Mouse (Mus musculus): ENCODE data around the gene Asic2.
A peak's percentile ranks its signal among the peaks of the same experiment; 100 is the strongest.

- TF ChIP-seq CTCF (IDR thresholded peaks at IDR 0.05 in 2 of 3, conservative IDR thresholded peaks at IDR 0.05 in 1 of 3; ENCODE audit: control insufficient read depth in 1 of 3, insufficient read depth in 1 of 3, low read depth in 2 of 3, low read length in 3 of 3, poor library complexity in 1 of 3, severe bottlenecking in 1 of 3) (peak; percentile 29 to 50 (median 40); a peak in 5 of 6 replicates), MXI1 (IDR thresholded peaks at IDR 0.05; ENCODE audit: low read depth, low read length) (no peak), USF1 (IDR thresholded peaks at IDR 0.05; ENCODE audit: low read depth, low read length) (no peak), POLR2A (IDR thresholded peaks at IDR 0.05; ENCODE audit: control insufficient read depth in 1 of 2, insufficient read depth in 1 of 2, low read depth in 1 of 2, low read length in 2 of 2, poor library complexity in 1 of 2) (no peak), E2F4 (IDR thresholded peaks at IDR 0.05; ENCODE audit: borderline replicate concordance, low read depth, low read length) (no peak), MAZ (IDR thresholded peaks at IDR 0.05; ENCODE audit: low read depth, low read length) (no peak), ZC3H11A (IDR thresholded peaks at IDR 0.05; ENCODE audit: low read depth, low read length) (no peak), NRF1 (IDR thresholded peaks at IDR 0.05; ENCODE audit: insufficient read depth, low read depth, low read length, poor library complexity, severe bottlenecking) (no peak), KAT2A (conservative IDR thresholded peaks at IDR 0.05; ENCODE audit: low read depth, low read length) (no peak), MAX (IDR thresholded peaks at IDR 0.05; ENCODE audit: low read length) (no peak)
Observed at GRCm38 (mm10) chr11:81239966-81240681, 728.1 kb downstream of the Asic2 start.
